Mouse (Mus musculus) cerebellum, adult 2 months (tissue): Measurements from ENCODE around the gene Cntnap2.

Source experiments
- CTCF ChIP-seq: fragments of 200-500 bp; IDR thresholded peaks from 2 replicates; pipeline ENCODE4 v1.5.1; 2011; ENCODE audit warnings: low read depth, mild to moderate bottlenecking, control low read depth, low read length, moderate library complexity, borderline replicate concordance; ENCODE audit not compliant: insufficient read depth
- POLR2A ChIP-seq: fragments of 200-500 bp; IDR thresholded peaks from 2 replicates; pipeline ENCODE4 v1.6.1; 2011; ENCODE audit warnings: low read length, control low read depth, borderline replicate concordance; ENCODE audit not compliant: insufficient read depth

DNA sequence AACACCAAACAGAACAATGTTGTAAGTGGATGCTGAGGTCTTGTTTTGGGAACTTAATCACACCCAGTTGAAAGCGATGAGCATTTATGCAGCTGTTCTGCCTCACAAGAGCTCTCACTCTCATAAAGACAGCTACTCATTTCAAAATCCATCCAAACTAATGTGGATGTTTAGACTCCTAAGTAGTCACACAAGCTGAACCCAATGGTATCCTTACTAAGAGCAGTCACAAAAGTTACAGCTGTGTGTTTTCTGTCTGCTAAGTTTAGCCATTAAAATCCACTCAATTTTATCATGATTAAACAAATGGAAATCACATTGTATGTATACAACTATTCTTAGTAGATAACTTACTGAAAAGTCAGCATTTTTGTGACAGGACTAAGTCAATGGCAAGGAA, 1173.7 kb downstream of the Cntnap2 start:
- TF ChIP-seq CTCF (no peak), POLR2A (no peak)
